In the genomic region with DNA sequence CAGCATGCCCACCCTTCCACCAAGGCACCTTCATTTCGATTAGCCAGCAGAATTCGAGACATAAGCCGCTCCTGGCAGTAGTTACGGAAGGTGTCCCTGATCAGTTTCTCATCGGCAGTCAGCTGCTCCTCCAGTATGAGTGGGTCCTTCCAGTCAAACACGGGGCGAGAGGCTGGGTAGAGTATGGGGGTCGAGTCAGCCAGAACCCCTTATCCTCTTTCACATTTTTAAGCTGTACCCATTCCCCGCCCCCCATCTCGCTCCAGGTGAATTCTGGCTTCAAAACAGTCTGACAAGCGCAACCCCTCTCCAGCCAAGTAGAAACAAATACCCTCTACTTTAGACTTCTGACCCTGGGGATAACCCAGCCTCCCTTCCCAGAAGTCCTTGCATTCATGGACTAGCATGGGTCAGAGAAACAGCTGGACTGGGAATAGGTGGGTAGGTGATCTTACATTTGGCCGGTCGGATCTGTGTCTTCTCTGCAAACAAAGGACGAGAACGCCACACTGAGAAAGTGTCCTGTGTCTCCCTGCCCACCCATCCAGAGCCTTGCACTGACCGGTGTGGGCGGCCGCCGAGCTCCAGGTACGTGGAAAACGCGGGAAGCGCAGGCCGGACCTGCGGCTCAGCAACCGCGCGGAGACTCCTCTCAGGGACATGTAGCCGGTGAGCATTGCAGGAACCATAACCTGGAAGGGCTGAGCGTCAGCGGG, we compare ENCODE assay signal across 2 mouse cellular contexts.
TF ChIP-seq lines count a peak whose summit lies in the region.

No protein-coding gene starts in this region.

TF ChIP-seq in CH12.LX, 34 proteins besides CTCF, POLR2A, EP300 and RAD21 (continued from another document):
- no peak for TF ChIP-seq MAZ (IDR thresholded peaks at IDR 0.05; ENCODE audit: low read depth, low read length)
- TF ChIP-seq ZC3H11A (IDR thresholded peaks at IDR 0.05; ENCODE audit: low read depth, low read length) = no peak
- no peak for TF ChIP-seq E2F4 (IDR thresholded peaks at IDR 0.05; ENCODE audit: insufficient replicate concordance, low read depth, low read length)
- no peak for TF ChIP-seq NELFE (IDR thresholded peaks at IDR 0.05; ENCODE audit: low read depth, low read length)
- TF ChIP-seq MYC (IDR thresholded peaks at IDR 0.05; ENCODE audit: low read depth, low read length) = 0 out of 2 replicates have a peak, but pooled peaks have one; percentile 40
- TF ChIP-seq ZMIZ1 (IDR thresholded peaks at IDR 0.05; ENCODE audit: low read depth, low read length) = peak; percentile 84; the same call in 1 of the 2 replicates
- TF ChIP-seq MAX (IDR thresholded peaks at IDR 0.05; ENCODE audit: low read length) = no peak
- TF ChIP-seq ELF1 (IDR thresholded peaks at IDR 0.05; ENCODE audit: low read depth, low read length) = no peak
- no peak for TF ChIP-seq POLR2AphosphoS2 (IDR thresholded peaks at IDR 0.05; ENCODE audit: low read depth, low read length)
- 0 out of 2 replicates have a peak, but pooled peaks have one; percentile 35 for TF ChIP-seq MEF2A (IDR thresholded peaks at IDR 0.05; ENCODE audit: borderline replicate concordance, low read depth, low read length)
- no peak for TF ChIP-seq MAFK (IDR thresholded peaks at IDR 0.05; ENCODE audit: insufficient replicate concordance, low read length)
- TF ChIP-seq NRF1 (IDR thresholded peaks at IDR 0.05; ENCODE audit: low read depth, low read length) = no peak
- TF ChIP-seq UBTF (IDR thresholded peaks at IDR 0.05; ENCODE audit: low read depth, low read length) = no peak
- TF ChIP-seq USF1 (IDR thresholded peaks at IDR 0.05; ENCODE audit: low read depth, low read length) = no peak
- TF ChIP-seq USF2 (conservative IDR thresholded peaks at IDR 0.05; ENCODE audit: low read depth, low read length) = no peak
- TF ChIP-seq CHD1 (IDR thresholded peaks at IDR 0.05; ENCODE audit: low read depth, low read length) = no peak
- TF ChIP-seq IRF4 (IDR thresholded peaks at IDR 0.05; ENCODE audit: low read depth, low read length) = no peak
- TF ChIP-seq JUND (conservative IDR thresholded peaks at IDR 0.05; ENCODE audit: low read depth, low read length) = no peak
- TF ChIP-seq JUN (IDR thresholded peaks at IDR 0.05; ENCODE audit: insufficient read depth, low read depth, low read length) = no peak
- TF ChIP-seq TBP (conservative IDR thresholded peaks at IDR 0.05; ENCODE audit: low read depth, low read length) = no peak
- TF ChIP-seq SMC3 (IDR thresholded peaks at IDR 0.05; ENCODE audit: low read depth, low read length) = no peak
- TF ChIP-seq ZKSCAN1 (IDR thresholded peaks at IDR 0.05; ENCODE audit: borderline replicate concordance, low read depth, low read length) = no peak
- TF ChIP-seq RCOR1 (conservative IDR thresholded peaks at IDR 0.05; ENCODE audit: low read depth, low read length) = no peak
- TF ChIP-seq HCFC1 (IDR thresholded peaks at IDR 0.05; ENCODE audit: low read depth, low read length) = no peak
- no peak for TF ChIP-seq PAX5 (IDR thresholded peaks at IDR 0.05; ENCODE audit: low read length)
- no peak for TF ChIP-seq GABPA (IDR thresholded peaks at IDR 0.05; ENCODE audit: insufficient replicate concordance, low read depth, low read length)
- no peak for TF ChIP-seq ETS1 (conservative IDR thresholded peaks at IDR 0.05; ENCODE audit: low read depth, low read length)
- no peak for TF ChIP-seq BHLHE40 (IDR thresholded peaks at IDR 0.05; ENCODE audit: low read depth, low read length)
- TF ChIP-seq MXI1 (IDR thresholded peaks at IDR 0.05; ENCODE audit: low read depth, low read length) = peak; percentile 72; the same call in 1 of the 2 replicates
- TF ChIP-seq TCF12 (IDR thresholded peaks at IDR 0.05; ENCODE audit: low read depth, low read length) = no peak
- TF ChIP-seq ZNF384 (IDR thresholded peaks at IDR 0.05; ENCODE audit: low read depth, low read length) = no peak

TF ChIP-seq in ES-E14, 5 proteins besides CTCF, POLR2A, EP300 and RAD21 (continued from another document):
- TF ChIP-seq ZC3H11A (IDR thresholded peaks at IDR 0.05; ENCODE audit: borderline replicate concordance, low read depth, low read length) (no peak), HCFC1 (IDR thresholded peaks at IDR 0.05; ENCODE audit: borderline replicate concordance, insufficient read depth, low read length) (no peak)
